Mouse (Mus musculus) forebrain, embryonic 16.5 days (tissue): ENCODE results near the gene Bcl2l15. TPM values are rescaled to one million over a fixed set of nuclear protein-coding genes. Genes with fewer than 3 reads are reported as not detected.

ENCODE experiments used
- ATAC-seq: fragments of 200-750 bp; cut with Nextera tagmentation; 2 replicates; pipeline ENCODE4 v1.8.0; 2017; ENCODE audit warnings: mild to moderate bottlenecking, moderate library complexity
- H3K27ac ChIP-seq: fragments of 300-500 bp; sonication (generic); 2 replicates; pipeline ENCODE4 v1.5.1; 2014; ENCODE audit warnings: low read length, control low read depth
- H3K27me3 ChIP-seq: fragments of 300-500 bp; sonication (generic); replicated peaks from 2 replicates; pipeline ENCODE4 v1.6.1; 2014; ENCODE audit warnings: low read length; ENCODE audit not compliant: control insufficient read depth, insufficient read depth
- H3K36me3 ChIP-seq: fragments of 300-500 bp; sonication (generic); 2 replicates; pipeline ENCODE4 v1.6.1; 2014; ENCODE audit not compliant: control insufficient read depth, insufficient read depth
- H3K4me1 ChIP-seq: fragments of 300-500 bp; sonication (generic); replicated peaks from 2 replicates; pipeline ENCODE4 v1.6.1; 2014; ENCODE audit warnings: low read length; ENCODE audit not compliant: control insufficient read depth, insufficient read depth
- H3K4me2 ChIP-seq: fragments of 300-500 bp; sonication (generic); 2 replicates; pipeline ENCODE4 v1.6.1; 2014; ENCODE audit warnings: mild to moderate bottlenecking, low read length, control low read depth
- H3K4me3 ChIP-seq: fragments of 300-500 bp; sonication (generic); replicated peaks from 2 replicates; pipeline ENCODE4 v1.5.1; 2014; ENCODE audit warnings: mild to moderate bottlenecking, low read length, control low read depth
- H3K9ac ChIP-seq: fragments of 300-500 bp; sonication (generic); replicated peaks from 2 replicates; pipeline ENCODE4 v1.6.1; 2014; ENCODE audit warnings: low read depth, low read length, control low read depth
- H3K9me3 ChIP-seq: fragments of 300-500 bp; sonication (generic); 2 replicates; pipeline ENCODE4 v1.6.1; 2016; ENCODE audit warnings: low read length; ENCODE audit not compliant: control insufficient read depth
- WGBS: fragments of 180-500 bp; shearing (Covaris S2); extraction: QIAGEN DNeasy Blood & Tissue Kit; methylation state at CpG from one replicate; pipeline ENCODE4 v1.1.7; 2014; 5-methylcytosine and 5-hydroxymethylcytosine counted together
- polyA plus RNA-seq: library from polyadenylated mRNA; unstranded; fragments of >200 nt; fragmentation: Nextera tagmentation; extraction: Ambion mirVana; gene quantifications from 2 replicates; pipeline ENCODE4 v1.2.1, GENCODE M21; 2015

Gene Bcl2l15
- polyA plus RNA-seq, 1 experiment from 2014 or later = 0.86 TPM

DNA sequence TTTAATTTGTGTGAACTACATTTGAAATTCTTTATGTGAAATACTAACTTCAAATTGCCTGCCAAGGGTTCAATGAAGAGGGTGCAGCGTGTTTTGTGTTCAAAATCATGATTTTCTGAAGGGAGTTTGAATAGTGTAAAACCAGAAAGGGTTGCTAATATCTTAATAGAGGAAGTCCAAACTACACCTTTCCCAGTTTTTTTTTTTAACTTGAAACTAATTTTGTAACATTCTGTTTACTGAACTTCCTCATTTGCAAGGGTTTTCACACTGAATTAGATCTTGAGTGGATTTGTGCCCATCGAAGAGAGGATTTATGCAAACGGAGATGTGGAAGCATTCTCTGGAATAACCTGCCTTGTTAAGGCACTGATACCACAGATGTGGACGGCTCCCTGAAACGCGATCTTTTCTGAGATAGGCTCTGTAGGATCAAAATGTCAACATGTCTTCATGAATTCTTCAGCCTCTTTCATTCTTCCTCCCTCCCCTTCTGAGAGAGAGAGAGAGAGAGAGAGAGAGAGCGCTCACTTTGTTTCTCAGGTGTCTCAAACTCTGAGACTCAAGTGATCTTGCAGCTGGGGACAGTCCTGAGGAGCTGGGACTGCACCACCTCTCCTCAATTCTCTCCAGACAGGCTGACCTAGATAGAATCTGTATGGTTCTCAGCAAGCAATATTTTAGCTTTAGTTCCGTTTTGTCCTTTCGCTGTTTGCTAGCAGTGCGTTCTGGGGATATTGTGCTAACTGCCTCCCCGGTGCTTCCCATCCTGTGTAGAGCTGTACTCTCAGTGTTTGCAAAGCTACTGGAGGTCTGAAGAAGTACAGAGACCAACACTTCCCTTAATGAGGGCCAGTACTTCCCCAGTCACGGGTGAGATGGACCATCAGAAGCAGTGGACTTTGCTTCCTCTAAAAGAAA is 26.7 kb downstream of the Bcl2l15 start, which contains the start of gene Ptpn22:
Ptpn22 (plus strand) TSS at position 915 of the 921 bp plus-strand sequence.
- no peak for ATAC-seq

DNA sequence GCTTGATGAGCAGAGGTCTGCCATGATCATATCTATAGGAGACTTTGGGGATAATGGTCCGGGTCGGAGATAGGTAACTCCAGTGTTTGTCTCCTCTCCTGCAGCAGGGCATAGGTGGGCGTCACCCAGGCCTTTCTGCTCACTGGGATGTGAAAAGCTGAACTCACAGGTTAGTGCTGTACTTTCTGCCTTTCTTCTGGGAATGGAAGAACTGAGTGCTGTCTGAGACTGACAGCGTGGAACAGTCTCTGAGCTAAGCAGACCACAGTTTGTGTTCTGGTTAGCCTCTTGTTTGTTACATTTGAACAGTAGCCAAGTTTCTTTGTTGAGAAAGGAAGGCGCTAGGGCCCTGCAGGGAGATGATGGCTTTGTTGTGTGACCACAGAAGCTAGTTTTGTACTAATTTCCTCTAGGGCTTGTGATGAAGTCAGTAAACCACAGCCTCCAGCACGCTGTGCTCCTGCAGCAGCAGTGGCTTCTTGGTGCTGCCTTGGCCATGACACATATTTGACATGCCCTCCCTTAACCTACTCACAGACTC is 27.5 kb downstream of the Bcl2l15 start:
- no peak for ATAC-seq
- no peaks in the 10 kb centered on the region for H3K4me1 ChIP-seq
- no peaks in the 10 kb centered on the region for H3K36me3 ChIP-seq
- H3K4me3 ChIP-seq = no peak overlapping the region
- H3K4me2 ChIP-seq = no peak overlapping the region
- H3K9me3 ChIP-seq = no peaks in the 10 kb centered on the region
- H3K27ac ChIP-seq = no peak overlapping the region
- 54% methylated on average over 6 of the region's 6 CpGs for WGBS
- H3K9ac ChIP-seq = no peak overlapping the region
- H3K27me3 ChIP-seq = no peaks in the 10 kb centered on the region

More for the DNA sequence above, 26.7 kb downstream of the Bcl2l15 start, which contains the start of gene Ptpn22:
- no peak within 1 kb of the TSS for H3K4me3 ChIP-seq
- H3K4me1 ChIP-seq = no peaks in the 10 kb centered on the region
- H3K27me3 ChIP-seq = no peaks in the 10 kb centered on the region
- H3K36me3 ChIP-seq = no peaks in the 10 kb centered on the region
- H3K9ac ChIP-seq = no peak within 1 kb of the TSS
- no peak within 1 kb of the TSS for H3K27ac ChIP-seq
- H3K4me2 ChIP-seq = no peak within 1 kb of the TSS
- WGBS = 79% methylated on average over 12 of the region's 12 CpGs
- no peaks in the 10 kb centered on the region for H3K9me3 ChIP-seq

GRCm38 (mm10) chr3:103862721-103863220 is 30.4 kb downstream of the Bcl2l15 start:
- no peaks in the 10 kb centered on the region for H3K9me3 ChIP-seq
- ATAC-seq = no peak
- H3K27ac ChIP-seq = no peak overlapping the region
- no peak overlapping the region for H3K4me3 ChIP-seq
- H3K4me2 ChIP-seq = no peak overlapping the region
- no peak overlapping the region for H3K9ac ChIP-seq
- H3K4me1 ChIP-seq = no peaks in the 10 kb centered on the region
- H3K36me3 ChIP-seq = no peaks in the 10 kb centered on the region
- no peaks in the 10 kb centered on the region for H3K27me3 ChIP-seq
- WGBS = 88% methylated on average over 4 of the region's 4 CpGs

- H3K4me1 ChIP-seq = no peaks in the 10 kb centered on the region
- no peaks in the 10 kb centered on the region for H3K36me3 ChIP-seq
- no peaks in the 10 kb centered on the region for H3K27me3 ChIP-seq
- WGBS = 90% methylated on average over 6 of the region's 6 CpGs
- H3K9me3 ChIP-seq = no peaks in the 10 kb centered on the region
- no peak for ATAC-seq
- no peak overlapping the region for H3K4me3 ChIP-seq
- no peak overlapping the region for H3K27ac ChIP-seq
- no peak overlapping the region for H3K4me2 ChIP-seq
- no peak overlapping the region for H3K9ac ChIP-seq
Observed at GRCm38 (mm10) chr3:103864200-103864599, 31.8 kb downstream of the Bcl2l15 start.

GRCm38 (mm10) chr3:103867424-103867971 is 35.1 kb downstream of the Bcl2l15 start:
- Histone ChIP-seq H3K4me2 (no peak overlapping the region), H3K27ac (no peak overlapping the region)
- WGBS = 92% methylated on average over 5 of the region's 5 CpGs

GRCm38 (mm10) chr3:103868008-103868407 is 35.6 kb downstream of the Bcl2l15 start:
- Histone ChIP-seq H3K36me3 (no peaks in the 10 kb centered on the region), H3K9me3 (no peaks in the 10 kb centered on the region), H3K27ac (no peak overlapping the region), H3K4me3 (no peak overlapping the region), H3K4me1 (no peaks in the 10 kb centered on the region), H3K9ac (no peak overlapping the region), H3K27me3 (no peaks in the 10 kb centered on the region), H3K4me2 (no peak overlapping the region)
- WGBS = 91% methylated on average over 4 of the region's 4 CpGs
- ATAC-seq = no peak

More at GRCm38 (mm10) chr3:103867424-103867971, 35.1 kb downstream of the Bcl2l15 start:
- no peaks in the 10 kb centered on the region for H3K36me3 ChIP-seq
- no peak for ATAC-seq
- H3K4me1 ChIP-seq = no peaks in the 10 kb centered on the region
- no peak overlapping the region for H3K9ac ChIP-seq
- H3K9me3 ChIP-seq = no peaks in the 10 kb centered on the region
- H3K27me3 ChIP-seq = no peaks in the 10 kb centered on the region
- H3K4me3 ChIP-seq = no peak overlapping the region

- no peaks in the 10 kb centered on the region for H3K9me3 ChIP-seq
- H3K4me1 ChIP-seq = no peaks in the 10 kb centered on the region
- no peak overlapping the region for H3K4me2 ChIP-seq
- no peak for ATAC-seq
- H3K4me3 ChIP-seq = no peak overlapping the region
- 72% methylated on average over 3 of the region's 3 CpGs for WGBS
- H3K36me3 ChIP-seq = no peaks in the 10 kb centered on the region
- no peak overlapping the region for H3K9ac ChIP-seq
- H3K27ac ChIP-seq = no peak overlapping the region
- H3K27me3 ChIP-seq = no peaks in the 10 kb centered on the region
Observed at GRCm38 (mm10) chr3:103872663-103873098, 40.3 kb downstream of the Bcl2l15 start.

GRCm38 (mm10) chr3:103874329-103874728 is 41.9 kb downstream of the Bcl2l15 start:
- Histone ChIP-seq H3K27me3 (no peaks in the 10 kb centered on the region), H3K9ac (no peak overlapping the region), H3K4me1 (no peaks in the 10 kb centered on the region), H3K27ac (no peak overlapping the region), H3K36me3 (no peaks in the 10 kb centered on the region), H3K9me3 (no peaks in the 10 kb centered on the region), H3K4me3 (no peak overlapping the region), H3K4me2 (no peak overlapping the region)
- ATAC-seq = no peak
- 72% methylated on average over 7 of the region's 7 CpGs for WGBS

DNA sequence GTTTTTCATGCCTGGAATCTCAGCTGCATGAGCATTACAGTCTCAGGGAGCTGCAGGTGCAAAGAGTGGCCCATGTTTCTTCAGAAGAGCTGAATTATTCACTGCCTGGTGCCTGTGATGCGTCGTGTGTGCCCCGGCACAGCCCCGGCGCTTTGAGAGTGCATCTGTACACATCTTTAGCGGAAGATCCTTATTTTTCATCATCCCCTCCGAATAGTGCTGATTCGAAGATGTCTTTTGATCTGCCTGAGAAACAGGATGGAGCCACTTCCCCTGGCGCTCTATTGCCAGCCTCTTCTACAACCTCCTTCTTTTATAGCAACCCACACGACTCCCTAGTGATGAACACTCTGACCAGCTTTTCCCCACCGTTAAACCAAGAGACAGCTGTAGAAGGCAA is 53.5 kb downstream of the Bcl2l15 start:
- no peak overlapping the region for H3K4me3 ChIP-seq
- 78% methylated on average over 11 of the region's 11 CpGs for WGBS
- H3K9me3 ChIP-seq = no peaks in the 10 kb centered on the region
- ATAC-seq = no peak
- H3K36me3 ChIP-seq = no peaks in the 10 kb centered on the region
- no peak overlapping the region for H3K27ac ChIP-seq
- no peaks in the 10 kb centered on the region for H3K27me3 ChIP-seq
- no peak overlapping the region for H3K9ac ChIP-seq
- no peak overlapping the region for H3K4me2 ChIP-seq
- no peaks in the 10 kb centered on the region for H3K4me1 ChIP-seq
